Mouse (Mus musculus) left cerebral cortex, postnatal 25 days (tissue): ENCODE measurements around the gene Wiz. TPM values are rescaled to one million over a fixed set of nuclear protein-coding genes. Genes with fewer than 3 reads are reported as not detected.

Source experiments
- DNase-seq, 2 experiments: peaks; one replicate each; pipeline ENCODE4 v3.0.0; 2022; ENCODE audit warnings: low spot score in 2 of 2, mixed read lengths in 1 of 2
- intact Hi-C: fragments of 180-260 bp; cut with DNase I; formaldehyde crosslinking; loops from one replicate; pipeline ENCODE4 v1.15.1; 2025
- microRNA-seq, 2 experiments: library from miRNA; unstranded; fragments of <30 nt; microRNA quantifications; one replicate each; pipeline ENCODE4 v1.2.0; 2022
- total RNA-seq, 2 experiments: library from RNA; stranded (reverse); gene quantifications; 2 replicates each; pipeline ENCODE4 v1.2.3; 2021

Gene Wiz
- total RNA-seq, 2 experiments from 2014 or later, result 55.0 to 56.7 TPM

DNA sequence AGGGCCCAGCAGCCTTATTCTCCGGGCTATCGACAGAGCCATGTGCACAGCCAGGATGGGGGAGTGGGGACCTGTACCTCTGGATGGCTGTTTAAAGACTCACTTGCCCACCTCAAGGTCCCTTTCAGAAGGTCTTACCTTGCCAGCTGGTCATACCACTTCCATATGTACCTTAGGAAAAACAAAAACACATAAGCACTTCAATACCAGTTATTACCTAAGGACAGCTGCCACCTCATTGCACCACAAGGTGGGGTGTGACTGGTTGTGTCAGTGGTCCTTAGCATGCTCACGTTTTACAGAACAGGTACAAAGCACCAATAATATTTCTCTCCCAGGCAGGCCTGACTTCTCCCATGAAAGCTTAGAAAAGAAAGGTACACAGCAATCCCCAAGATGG is 71.5 kb downstream of the Wiz start:
- no peak for DNase-seq
- intact Hi-C loops, result no loop called here

DNA sequence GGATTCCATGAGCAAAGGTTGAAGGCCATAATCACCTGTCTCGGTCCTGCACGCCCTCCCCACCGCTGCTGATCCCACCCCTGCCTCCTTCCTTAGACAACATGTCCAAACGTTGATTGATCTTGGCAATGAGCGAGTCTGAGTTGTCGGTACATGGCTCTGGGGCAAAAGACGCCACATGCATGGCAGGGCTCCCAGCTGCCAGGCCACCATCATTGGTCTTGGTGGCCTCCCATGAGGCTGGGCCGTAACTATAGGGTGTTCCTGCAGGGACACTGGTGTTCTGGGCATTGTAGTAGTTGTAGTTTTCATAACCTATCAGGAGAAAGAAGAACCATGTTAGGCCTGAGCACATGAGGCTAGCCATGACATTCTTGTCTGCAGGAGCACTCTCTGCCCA is 72.2 kb downstream of the Wiz start:
- intact Hi-C loops, result no loop called here
- no peak for DNase-seq

DNA sequence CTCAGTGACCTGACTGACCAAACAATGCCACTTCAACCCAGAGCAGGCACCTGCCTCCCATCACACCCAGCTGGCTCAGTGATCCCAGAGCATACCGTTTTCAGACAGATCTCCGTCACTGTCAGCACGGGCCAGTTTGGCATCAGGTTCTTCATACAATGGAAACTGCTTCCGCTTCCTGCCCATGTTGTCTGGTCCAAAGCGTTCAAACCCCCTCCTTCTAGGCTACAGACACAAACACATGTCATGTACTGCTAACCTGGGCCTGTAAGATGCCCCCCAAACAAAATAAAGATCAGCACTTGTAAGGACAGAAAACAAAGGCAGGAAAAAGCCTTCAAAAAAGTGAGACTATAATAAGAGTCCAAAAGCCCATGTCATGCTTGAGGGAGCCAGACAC is 73.7 kb downstream of the Wiz start:
- intact Hi-C loops, result no loop called here

DNA sequence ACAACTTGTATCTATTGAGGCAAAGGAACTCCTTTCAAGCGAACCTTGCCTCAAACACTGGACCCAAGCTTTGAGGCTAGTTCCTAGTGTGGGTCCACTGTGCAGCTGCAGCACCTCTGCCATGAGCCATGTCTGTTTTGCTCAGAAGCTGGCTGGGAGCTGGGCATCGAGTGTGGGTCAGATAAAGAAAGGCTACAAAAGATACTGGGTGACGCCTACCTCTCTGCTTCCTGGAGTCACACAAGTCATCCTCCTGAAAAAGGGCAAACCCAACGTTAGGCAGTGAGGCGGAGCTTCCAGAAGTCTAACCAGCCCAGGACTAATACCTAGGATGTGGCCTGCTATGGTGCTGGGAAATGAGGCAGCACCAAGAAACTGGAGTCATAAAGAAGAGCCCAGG is 75.3 kb downstream of the Wiz start:
- DNase-seq, result no peak
- intact Hi-C loops, result no loop called here

More for the DNA sequence above, 73.7 kb downstream of the Wiz start:
- no peak for DNase-seq

DNA sequence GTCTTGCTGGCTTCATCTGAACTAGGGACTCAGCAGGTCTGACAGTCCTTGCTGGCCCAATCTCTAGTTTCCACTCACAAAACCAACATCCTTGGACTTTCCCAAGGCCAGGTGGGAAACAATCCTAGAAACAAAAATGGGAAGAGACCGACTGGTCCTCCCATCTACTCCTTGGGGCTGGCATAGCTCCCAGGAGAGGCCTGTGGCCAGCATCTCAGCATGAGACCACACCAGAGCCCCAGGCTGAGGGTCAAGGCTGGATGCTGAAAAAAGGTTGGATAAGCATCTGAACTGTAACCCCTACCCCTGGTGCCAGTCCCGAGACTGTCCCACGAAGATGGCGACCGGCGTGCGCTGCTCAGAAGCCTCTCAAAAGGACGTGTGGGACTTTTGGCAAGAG is 76.4 kb downstream of the Wiz start:
- intact Hi-C loops, result no loop called here
- no peak for DNase-seq

DNA sequence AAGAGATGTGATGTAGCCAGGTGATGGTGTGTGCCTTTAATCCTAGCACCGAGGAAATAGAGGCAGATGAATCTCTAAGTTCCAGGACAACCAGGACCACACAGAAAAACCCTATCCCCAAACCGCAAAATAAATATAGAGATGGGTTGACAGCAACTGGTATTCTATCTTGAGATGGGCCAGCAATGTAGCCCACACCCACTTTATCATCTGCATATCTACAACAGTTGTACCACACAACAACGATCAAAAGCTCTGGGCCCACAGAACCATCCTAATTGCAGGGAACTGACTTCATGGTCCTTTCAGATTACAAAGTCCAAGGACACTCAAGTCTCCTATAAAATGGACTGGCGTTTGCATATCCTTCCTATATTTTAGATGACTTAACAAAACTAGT is 81.3 kb downstream of the Wiz start:
- DNase-seq, result no peak
- intact Hi-C loops, result no loop called here

Small RNA genes within 50 kb of the gene (microRNA-seq; reads per million reads assigned to microRNA genes)
- gene Gm22201, result 0 to 0.67 reads per million in 2 experiments

Other genes with a start within 250 kb of the Wiz start
- gene Notch3, start 222.6 kb downstream of the Wiz start, total RNA-seq, result 10 to 100 TPM in 1 of 2 experiments, 1 to 10 TPM in 1; 7.5 to 10.0 TPM
- under 1 TPM; 0.39 to 0.48 TPM for gene Ephx3, start 199.9 kb downstream of the Wiz start, total RNA-seq
- 100 to 1,000 TPM; 117 to 130 TPM for gene Brd4, start 104.7 kb downstream of the Wiz start, total RNA-seq
- 10 to 100 TPM; 71.1 to 94.8 TPM for gene Akap8, start 68.2 kb downstream of the Wiz start, total RNA-seq
- 100 to 1,000 TPM; 179 to 230 TPM for gene Akap8l, start 38.8 kb downstream of the Wiz start, total RNA-seq
- gene Rasal3, start 14.1 kb upstream of the Wiz start, total RNA-seq, result 1 to 10 TPM; 3.9 to 4.1 TPM
- not detected for gene Pglyrp2, start 34.7 kb upstream of the Wiz start, total RNA-seq
- not detected for gene Cyp4f39, start 63.3 kb upstream of the Wiz start, total RNA-seq
- gene Cyp4f17, start 116.6 kb upstream of the Wiz start, total RNA-seq, result 1 to 10 TPM; 3.3 to 4.6 TPM
- gene Cyp4f16, start 147.1 kb upstream of the Wiz start, total RNA-seq, result 1 to 10 TPM; 4.8 to 6.8 TPM
- not detected for gene Cyp4f37, start 231.9 kb upstream of the Wiz start, total RNA-seq